Mouse (Mus musculus) erythroblast, embryonic 14.5 days (primary cell): ENCODE measurements around the gene Slc38a11. TPM values are rescaled to one million over a fixed set of nuclear protein-coding genes. Genes with fewer than 3 reads are reported as not detected.

Experiments
- H3K27me3 ChIP-seq: 2 replicates; pipeline ENCODE4 v1.6.1; 2012; ENCODE audit warnings: inconsistent platforms; ENCODE audit not compliant: control insufficient read depth
- H3K36me3 ChIP-seq: 2 replicates; pipeline ENCODE4 v1.6.1; 2012; ENCODE audit warnings: mild to moderate bottlenecking, inconsistent platforms; ENCODE audit not compliant: control insufficient read depth
- H3K4me1 ChIP-seq: 2 replicates; pipeline ENCODE4 v1.6.1; 2012; ENCODE audit warnings: inconsistent platforms; ENCODE audit not compliant: control insufficient read depth
- H3K4me3 ChIP-seq: replicated peaks from 2 replicates; pipeline ENCODE3; 2012; ENCODE audit warnings: moderate library complexity, mild to moderate bottlenecking, inconsistent platforms
- H3K9me3 ChIP-seq: 2 replicates; pipeline ENCODE4 v1.6.1; 2012; ENCODE audit warnings: low read length, inconsistent platforms, mixed read lengths; ENCODE audit not compliant: control insufficient read depth
- GATA1 ChIP-seq: IDR thresholded peaks from 2 replicates; pipeline ENCODE4 v1.6.1; 2012; ENCODE audit warnings: low read length, inconsistent platforms, mixed read lengths
- TAL1 ChIP-seq: IDR thresholded peaks from 3 replicates; pipeline ENCODE4 v1.6.1; 2012; ENCODE audit warnings: low read length, inconsistent platforms, mixed read lengths
- polyA plus RNA-seq: library from polyadenylated mRNA; stranded (reverse); fragments of >175 nt; gene quantifications from 2 replicates; pipeline ENCODE4 v1.2.3, GENCODE M21; 2012

Gene Slc38a11
- polyA plus RNA-seq, 1 experiment = not detected

- no peaks in the 10 kb centered on the region for H3K9me3 ChIP-seq
- H3K4me1 ChIP-seq = no peaks in the 10 kb centered on the region
- TF ChIP-seq TAL1 (no peak), GATA1 (no peak)
- no peak overlapping the region for H3K4me3 ChIP-seq
- no peaks in the 10 kb centered on the region for H3K36me3 ChIP-seq
- H3K27me3 ChIP-seq = no peaks in the 10 kb centered on the region
Measured at GRCm38 (mm10) chr2:65382485-65382884, 18.7 kb upstream of the Slc38a11 start.

GRCm38 (mm10) chr2:65378425-65378824, 14.6 kb upstream of the Slc38a11 start:
- Histone ChIP-seq H3K36me3 (no peaks in the 10 kb centered on the region), H3K4me3 (no peak overlapping the region), H3K27me3 (no peaks in the 10 kb centered on the region), H3K4me1 (no peaks in the 10 kb centered on the region), H3K9me3 (no peaks in the 10 kb centered on the region)
- no peak for TF ChIP-seq GATA1
- TF ChIP-seq TAL1 = no peak

- no peak for TF ChIP-seq TAL1
- no peak for TF ChIP-seq GATA1
- H3K36me3 ChIP-seq = no peaks in the 10 kb centered on the region
- no peak overlapping the region for H3K4me3 ChIP-seq
- no peaks in the 10 kb centered on the region for H3K4me1 ChIP-seq
- no peaks in the 10 kb centered on the region for H3K9me3 ChIP-seq
- H3K27me3 ChIP-seq = no peaks in the 10 kb centered on the region
Measured at GRCm38 (mm10) chr2:65374410-65374809, 10.6 kb upstream of the Slc38a11 start.

GRCm38 (mm10) chr2:65373076-65373475, 9.2 kb upstream of the Slc38a11 start:
- H3K9me3 ChIP-seq = no peaks in the 10 kb centered on the region
- no peak for TF ChIP-seq GATA1
- no peak for TF ChIP-seq TAL1
- no peaks in the 10 kb centered on the region for H3K36me3 ChIP-seq
- no peaks in the 10 kb centered on the region for H3K27me3 ChIP-seq
- H3K4me1 ChIP-seq = no peaks in the 10 kb centered on the region
- no peak overlapping the region for H3K4me3 ChIP-seq

- no peak for TF ChIP-seq GATA1
- no peak for TF ChIP-seq TAL1
- Histone ChIP-seq H3K4me1 (no peaks in the 10 kb centered on the region), H3K36me3 (no peaks in the 10 kb centered on the region), H3K9me3 (no peaks in the 10 kb centered on the region), H3K4me3 (no peak overlapping the region), H3K27me3 (no peaks in the 10 kb centered on the region)
Measured at GRCm38 (mm10) chr2:65360736-65361475, 2.9 kb downstream of the Slc38a11 start.

GRCm38 (mm10) chr2:65347367-65347766, 16.5 kb downstream of the Slc38a11 start:
- no peaks in the 10 kb centered on the region for H3K9me3 ChIP-seq
- no peaks in the 10 kb centered on the region for H3K27me3 ChIP-seq
- no peak overlapping the region for H3K4me3 ChIP-seq
- TF ChIP-seq GATA1 = no peak
- TF ChIP-seq TAL1 = no peak
- H3K36me3 ChIP-seq = no peaks in the 10 kb centered on the region
- no peaks in the 10 kb centered on the region for H3K4me1 ChIP-seq

GRCm38 (mm10) chr2:65346915-65347314, 16.9 kb downstream of the Slc38a11 start:
- Histone ChIP-seq H3K36me3 (no peaks in the 10 kb centered on the region), H3K4me3 (no peak overlapping the region)

GRCm38 (mm10) chr2:65346037-65346436, 17.8 kb downstream of the Slc38a11 start:
- H3K27me3 ChIP-seq = no peaks in the 10 kb centered on the region
- no peaks in the 10 kb centered on the region for H3K9me3 ChIP-seq
- no peaks in the 10 kb centered on the region for H3K4me1 ChIP-seq
- no peaks in the 10 kb centered on the region for H3K36me3 ChIP-seq
- H3K4me3 ChIP-seq = no peak overlapping the region
- TF ChIP-seq GATA1 (no peak), TAL1 (no peak)

More at GRCm38 (mm10) chr2:65346915-65347314, 16.9 kb downstream of the Slc38a11 start:
- Histone ChIP-seq H3K27me3 (no peaks in the 10 kb centered on the region), H3K4me1 (no peaks in the 10 kb centered on the region), H3K9me3 (no peaks in the 10 kb centered on the region)
- no peak for TF ChIP-seq TAL1
- no peak for TF ChIP-seq GATA1

- Histone ChIP-seq H3K27me3 (no peaks in the 10 kb centered on the region), H3K36me3 (no peaks in the 10 kb centered on the region), H3K9me3 (no peaks in the 10 kb centered on the region), H3K4me1 (no peaks in the 10 kb centered on the region), H3K4me3 (no peak overlapping the region)
- TF ChIP-seq GATA1 = no peak
- no peak for TF ChIP-seq TAL1
Measured at GRCm38 (mm10) chr2:65342057-65342456, 21.8 kb downstream of the Slc38a11 start.
